Mouse (Mus musculus) stomach, postnatal 0 days (tissue): ENCODE results near the gene Timp4. TPM values are rescaled to one million over a fixed set of nuclear protein-coding genes. Genes with fewer than 3 reads are reported as not detected.

Experiments
- ATAC-seq: fragments of 200-750 bp; cut with Nextera tagmentation; 2 replicates; pipeline ENCODE4 v1.8.0; 2017; ENCODE audit not compliant: low FRiP score, low TSS enrichment
- DNase-seq: peaks from one replicate; pipeline ENCODE4 v3.0.0-alpha.2; 2016; ENCODE audit warnings: low spot score
- H3K27ac ChIP-seq: fragments of 300-500 bp; sonication (generic); replicated peaks from 2 replicates; pipeline ENCODE4 v1.5.1; 2014; ENCODE audit warnings: mild to moderate bottlenecking, control low read depth
- H3K27me3 ChIP-seq: fragments of 300-500 bp; sonication (generic); 2 replicates; pipeline ENCODE4 v1.6.1; 2014; ENCODE audit warnings: low read length; ENCODE audit not compliant: control insufficient read depth, insufficient read depth
- H3K36me3 ChIP-seq: fragments of 300-500 bp; sonication (generic); 2 replicates; pipeline ENCODE4 v1.6.1; 2014; ENCODE audit warnings: low read length, mixed read lengths; ENCODE audit not compliant: control insufficient read depth, insufficient read depth
- H3K4me1 ChIP-seq: fragments of 300-500 bp; sonication (generic); replicated peaks from 2 replicates; pipeline ENCODE4 v1.6.1; 2014; ENCODE audit warnings: antibody characterized with exemption; ENCODE audit not compliant: control insufficient read depth, insufficient read depth
- H3K4me2 ChIP-seq: fragments of 300-500 bp; sonication (generic); replicated peaks from 2 replicates; pipeline ENCODE4 v1.6.1; 2014; ENCODE audit warnings: low read depth, mild to moderate bottlenecking, control low read depth, moderate library complexity
- H3K4me3 ChIP-seq: fragments of 300-500 bp; sonication (generic); 2 replicates; pipeline ENCODE4 v1.5.1; 2014; ENCODE audit warnings: low read depth, low read length, control low read depth
- H3K9ac ChIP-seq: fragments of 300-500 bp; sonication (generic); 2 replicates; pipeline ENCODE4 v1.6.1; 2014; ENCODE audit warnings: mild to moderate bottlenecking, low read length, control low read depth, mixed read lengths
- H3K9me3 ChIP-seq: fragments of 300-500 bp; sonication (generic); 2 replicates; pipeline ENCODE4 v1.6.1; 2016; ENCODE audit warnings: low read length; ENCODE audit not compliant: control insufficient read depth
- CTCF ChIP-seq: IDR thresholded peaks from 2 replicates; pipeline ENCODE4 v1.5.1; 2016; ENCODE audit warnings: antibody characterized with exemption, low read depth, mild to moderate bottlenecking, moderate library complexity
- EP300 ChIP-seq: optimal IDR thresholded peaks from 2 replicates; pipeline ENCODE3; 2016; ENCODE audit warnings: antibody characterized with exemption
- WGBS: fragments of 180-500 bp; shearing (Covaris S2); extraction: QIAGEN DNeasy Blood & Tissue Kit; methylation state at CpG from one replicate; pipeline ENCODE4 v1.1.7; 2014; 5-methylcytosine and 5-hydroxymethylcytosine counted together
- polyA plus RNA-seq: library from polyadenylated mRNA; unstranded; fragments of >200 nt; fragmentation: Nextera tagmentation; extraction: Ambion mirVana; gene quantifications from 2 replicates; pipeline ENCODE4 v1.2.1, GENCODE M21; 2015

The Timp4 gene
- polyA plus RNA-seq, 1 experiment from 2014 or later: 1.0 TPM

DNA sequence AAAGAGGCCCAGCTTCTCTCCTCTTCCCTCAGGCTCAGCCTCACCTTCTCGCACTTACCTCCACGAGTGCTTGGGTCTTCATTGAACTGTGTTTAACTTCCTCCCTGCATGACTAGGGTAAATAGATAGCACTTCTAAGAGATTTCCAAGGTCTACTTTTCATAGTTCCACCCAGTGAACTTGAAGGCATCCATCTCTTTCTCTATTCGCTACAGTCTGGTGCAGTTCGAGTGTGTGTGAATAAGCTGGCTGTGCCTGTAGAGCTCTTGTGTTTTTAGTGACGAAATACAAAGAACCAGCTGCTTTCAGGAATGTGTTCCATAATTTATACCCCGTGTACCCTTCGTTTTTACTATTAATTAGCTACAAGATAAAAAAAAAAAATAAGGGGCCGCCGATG lies 22.7 kb upstream of the Timp4 start:
- H3K4me3 ChIP-seq: no peak overlapping the region
- ATAC-seq (no peak), DNase-seq (no peak)
- H3K4me2 ChIP-seq: no peak overlapping the region
- no peaks in the 10 kb centered on the region for H3K9me3 ChIP-seq
- no peaks in the 10 kb centered on the region for H3K36me3 ChIP-seq
- H3K9ac ChIP-seq: no peak overlapping the region
- 54% methylated on average over 9 of the region's 9 CpGs for WGBS
- no peak for TF ChIP-seq CTCF
- TF ChIP-seq EP300: no peak
- no peaks in the 10 kb centered on the region for H3K27me3 ChIP-seq
- H3K27ac ChIP-seq: no peak overlapping the region
- no peaks in the 10 kb centered on the region for H3K4me1 ChIP-seq

DNA sequence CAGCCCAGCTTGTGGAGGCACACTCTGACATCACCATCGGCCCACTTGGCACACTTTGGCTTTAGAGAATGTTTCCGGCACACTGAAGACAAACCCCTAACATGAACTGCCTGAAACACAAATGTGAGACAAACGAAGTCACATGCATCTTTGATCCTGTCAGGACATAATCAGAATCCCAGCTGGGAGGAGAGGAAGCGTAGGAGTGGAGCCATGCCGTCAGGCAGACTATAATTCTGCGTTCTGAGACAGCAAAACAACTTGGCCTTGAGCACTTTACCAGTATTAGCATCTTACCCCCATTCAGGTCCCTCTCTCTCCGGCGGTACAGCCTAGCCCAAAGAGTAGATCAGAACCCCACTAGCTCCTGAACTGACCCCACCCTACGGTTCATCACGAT lies 21.3 kb upstream of the Timp4 start:
- TF ChIP-seq EP300: no peak
- no peak for TF ChIP-seq CTCF
- WGBS: 80% methylated on average over 10 of the region's 10 CpGs
- H3K4me2 ChIP-seq: no peak overlapping the region

DNA sequence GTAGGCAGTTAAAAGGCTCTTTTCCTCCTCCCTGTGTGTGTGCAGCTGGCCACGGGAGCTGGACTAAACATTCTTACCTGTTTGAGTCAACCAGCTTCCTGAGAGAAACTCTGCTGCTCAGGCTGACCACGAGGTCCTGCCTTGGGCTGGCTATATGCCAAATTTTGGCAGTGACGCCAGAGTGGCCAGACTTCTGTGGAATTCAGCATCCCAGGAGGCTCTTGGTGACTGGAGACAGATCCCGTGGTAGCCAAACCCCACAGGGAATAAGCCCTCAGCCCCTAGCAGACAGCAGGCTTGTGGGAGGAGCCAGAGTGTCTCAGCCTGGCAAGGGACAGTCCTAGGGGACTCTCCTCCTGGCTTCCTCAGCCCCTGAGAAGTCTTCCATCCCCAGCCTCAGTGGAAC lies 19.9 kb upstream of the Timp4 start:
- Histone ChIP-seq H3K4me1 (no peaks in the 10 kb centered on the region), H3K27ac (no peak overlapping the region), H3K4me2 (no peak overlapping the region), H3K36me3 (no peaks in the 10 kb centered on the region), H3K27me3 (no peaks in the 10 kb centered on the region), H3K4me3 (no peak overlapping the region), H3K9me3 (no peaks in the 10 kb centered on the region), H3K9ac (no peak overlapping the region)
- peak; percentile 85 for DNase-seq
- WGBS: 11% methylated on average over 4 of the region's 4 CpGs
- no peak for TF ChIP-seq CTCF
- no peak for TF ChIP-seq EP300
- ATAC-seq: peak; percentile 73

More for the DNA sequence above, 21.3 kb upstream of the Timp4 start:
- Histone ChIP-seq H3K36me3 (no peaks in the 10 kb centered on the region), H3K4me3 (no peak overlapping the region), H3K9me3 (no peaks in the 10 kb centered on the region), H3K27me3 (no peaks in the 10 kb centered on the region), H3K4me1 (no peaks in the 10 kb centered on the region), H3K9ac (no peak overlapping the region), H3K27ac (no peak overlapping the region)
- ATAC-seq (no peak), DNase-seq (no peak)

GRCm38 (mm10) chr6:115271326-115271725 lies 19.3 kb upstream of the Timp4 start:
- H3K27ac ChIP-seq: no peak overlapping the region
- ATAC-seq: no peak
- H3K9ac ChIP-seq: no peak overlapping the region
- H3K4me3 ChIP-seq: no peak overlapping the region
- H3K36me3 ChIP-seq: no peaks in the 10 kb centered on the region
- no peaks in the 10 kb centered on the region for H3K4me1 ChIP-seq
- no peak for DNase-seq
- TF ChIP-seq EP300: no peak
- TF ChIP-seq CTCF: no peak
- 74% methylated on average over 3 of the region's 3 CpGs for WGBS
- no peaks in the 10 kb centered on the region for H3K9me3 ChIP-seq
- no peak overlapping the region for H3K4me2 ChIP-seq
- no peaks in the 10 kb centered on the region for H3K27me3 ChIP-seq

GRCm38 (mm10) chr6:115270085-115270484 lies 18.1 kb upstream of the Timp4 start:
- Histone ChIP-seq H3K27ac (no peak overlapping the region), H3K9me3 (no peaks in the 10 kb centered on the region), H3K4me3 (no peak overlapping the region), H3K4me2 (no peak overlapping the region), H3K27me3 (no peaks in the 10 kb centered on the region), H3K4me1 (no peaks in the 10 kb centered on the region), H3K9ac (no peak overlapping the region), H3K36me3 (no peaks in the 10 kb centered on the region)
- TF ChIP-seq CTCF: no peak
- TF ChIP-seq EP300: no peak
- DNase-seq (no peak), ATAC-seq (no peak)
- 75% methylated on average over 2 of the region's 2 CpGs for WGBS

DNA sequence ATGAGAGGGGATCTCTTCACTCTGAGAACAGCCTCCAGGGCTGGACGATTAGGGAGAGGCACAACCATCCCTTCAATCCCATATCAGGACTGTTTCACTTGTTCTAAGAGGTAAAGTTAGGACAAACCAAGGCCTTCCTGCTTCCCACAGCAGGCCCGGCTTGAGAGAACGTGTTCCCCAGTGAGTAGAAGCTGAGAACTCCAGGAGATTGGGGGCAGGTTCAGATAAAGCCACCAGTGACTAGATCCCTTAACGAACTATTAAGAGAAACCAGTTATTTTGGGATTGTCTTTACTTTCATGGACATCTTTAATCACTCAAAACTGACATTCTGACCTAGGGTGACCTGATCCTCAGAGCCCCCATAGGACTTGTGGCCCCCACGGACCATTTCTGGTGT lies 17.6 kb upstream of the Timp4 start:
- DNase-seq: no peak
- H3K27me3 ChIP-seq: no peaks in the 10 kb centered on the region
- no peak for TF ChIP-seq CTCF
- no peak for TF ChIP-seq EP300
- H3K4me3 ChIP-seq: no peak overlapping the region
- no peak for ATAC-seq
- H3K27ac ChIP-seq: no peak overlapping the region
- H3K36me3 ChIP-seq: no peaks in the 10 kb centered on the region
- no peaks in the 10 kb centered on the region for H3K4me1 ChIP-seq
- H3K9me3 ChIP-seq: no peaks in the 10 kb centered on the region
- no peak overlapping the region for H3K4me2 ChIP-seq
- H3K9ac ChIP-seq: no peak overlapping the region
- 69% methylated on average over 5 of the region's 5 CpGs for WGBS
